Mouse (Mus musculus) lung, embryonic 15.5 days (tissue): ENCODE results near the gene Lingo1. TPM values are rescaled to one million over a fixed set of nuclear protein-coding genes. Genes with fewer than 3 reads are reported as not detected.
A peak's percentile ranks its signal among the peaks of the same experiment; 100 is the strongest.

Experiments
- ATAC-seq: fragments of 200-750 bp; cut with Nextera tagmentation; 2 replicates; pipeline ENCODE4 v1.8.0; 2017; ENCODE audit warnings: moderate number of reproducible peaks, borderline replicate concordance; ENCODE audit not compliant: low FRiP score, low TSS enrichment; ENCODE audit errors: extremely low read depth
- H3K27ac ChIP-seq: fragments of 300-500 bp; sonication (generic); 2 replicates; pipeline ENCODE4 v1.5.1; 2015; ENCODE audit warnings: moderate library complexity, mild to moderate bottlenecking, inconsistent platforms
- H3K27me3 ChIP-seq: fragments of 300-500 bp; sonication (generic); 2 replicates; pipeline ENCODE4 v1.6.1; 2015; ENCODE audit warnings: inconsistent platforms
- H3K36me3 ChIP-seq: fragments of 300-500 bp; sonication (generic); 2 replicates; pipeline ENCODE4 v1.6.1; 2015; ENCODE audit warnings: inconsistent platforms
- H3K4me1 ChIP-seq: fragments of 300-500 bp; sonication (generic); 2 replicates; pipeline ENCODE4 v1.6.1; 2015; ENCODE audit warnings: inconsistent platforms
- H3K4me2 ChIP-seq: fragments of 300-500 bp; sonication (generic); 2 replicates; pipeline ENCODE4 v1.6.1; 2015; ENCODE audit warnings: inconsistent platforms, mild to moderate bottlenecking, moderate library complexity
- H3K4me3 ChIP-seq: fragments of 300-500 bp; sonication (generic); 2 replicates; pipeline ENCODE4 v1.5.1; 2015; ENCODE audit warnings: mild to moderate bottlenecking, inconsistent platforms
- H3K9ac ChIP-seq: fragments of 300-500 bp; sonication (generic); 2 replicates; pipeline ENCODE4 v1.6.1; 2015; ENCODE audit warnings: inconsistent platforms
- H3K9me3 ChIP-seq: fragments of 300-500 bp; sonication (generic); 2 replicates; pipeline ENCODE4 v1.6.1; 2016; ENCODE audit warnings: inconsistent platforms
- WGBS: fragments of 180-500 bp; shearing (Covaris S2); methylation state at CpG from one replicate; pipeline ENCODE4 v1.1.7; 2015; 5-methylcytosine and 5-hydroxymethylcytosine counted together
- polyA plus RNA-seq: library from polyadenylated mRNA; unstranded; fragments of >200 nt; fragmentation: Nextera tagmentation; extraction: Ambion mirVana; gene quantifications from 2 replicates; pipeline ENCODE4 v1.2.1, GENCODE M21; 2015

Gene Lingo1
- polyA plus RNA-seq, 1 experiment from 2014 or later = 4.1 TPM

- ATAC-seq = no peak
- H3K27me3 ChIP-seq = no peaks in the 10 kb centered on the region; the same call in 1 of the 2 replicates
- no peak overlapping the region for H3K4me2 ChIP-seq
- H3K9ac ChIP-seq = no peak overlapping the region
- no peaks in the 10 kb centered on the region for H3K36me3 ChIP-seq
- H3K9me3 ChIP-seq = no peaks in the 10 kb centered on the region
- no peak overlapping the region for H3K4me3 ChIP-seq
- no peaks in the 10 kb centered on the region; the same call in 1 of the 2 replicates for H3K4me1 ChIP-seq
- H3K27ac ChIP-seq = no peak overlapping the region
- WGBS = 72% methylated on average over 3 of the region's 3 CpGs
These were observed 80.2 kb downstream of the Lingo1 start for GRCm38 (mm10) chr9:56716066-56716465.

GRCm38 (mm10) chr9:56714391-56714790 is 81.9 kb downstream of the Lingo1 start:
- whole genome bisulfite sequencing = 38% methylated on average over 1 of the region's 1 CpGs
- ATAC-seq = no peak

DNA sequence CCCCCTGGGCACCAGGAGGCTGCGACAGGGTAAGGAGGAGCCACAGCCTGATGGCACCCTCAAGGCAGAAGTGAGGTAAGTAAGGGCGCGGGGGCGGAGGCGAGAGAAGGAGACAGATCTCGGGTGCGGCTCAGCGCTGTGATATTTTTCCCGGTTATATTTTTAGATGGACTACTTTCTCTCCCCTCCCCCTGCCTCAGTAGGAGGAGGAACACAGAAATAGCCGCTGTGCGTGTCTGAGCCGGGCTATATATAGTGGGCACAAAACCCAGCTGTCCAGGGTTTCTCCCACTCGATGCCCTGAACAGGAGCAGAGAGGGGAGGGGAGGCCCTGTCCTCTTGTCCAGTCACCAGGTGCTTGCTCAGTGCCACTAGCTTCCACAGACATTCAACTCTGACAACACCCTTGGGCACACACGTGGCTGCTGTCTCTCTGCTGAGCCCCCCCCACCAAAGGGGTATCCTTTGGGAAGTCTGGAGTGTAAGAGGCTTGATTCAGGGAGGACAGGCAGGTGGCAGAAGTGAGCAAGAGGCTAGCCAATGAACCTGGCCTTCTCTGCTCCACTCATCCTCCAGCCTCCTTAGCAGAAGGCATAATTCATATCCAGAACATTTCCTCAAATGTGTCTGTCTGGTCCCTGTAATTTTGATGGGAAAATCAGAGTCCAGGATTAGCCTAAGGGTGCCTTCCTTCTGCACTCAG is 83.5 kb downstream of the Lingo1 start:
- Histone ChIP-seq H3K4me2 (no peak overlapping the region), H3K9me3 (no peaks in the 10 kb centered on the region), H3K27ac (no peak overlapping the region), H3K27me3 (no peaks in the 10 kb centered on the region; the same call in 1 of the 2 replicates), H3K9ac (no peak overlapping the region), H3K36me3 (no peaks in the 10 kb centered on the region), H3K4me1 (no peaks in the 10 kb centered on the region; the same call in 1 of the 2 replicates), H3K4me3 (no peak overlapping the region)
- 65% methylated on average over 12 of the region's 14 CpGs for WGBS
- no peak for ATAC-seq

More at GRCm38 (mm10) chr9:56714391-56714790, 81.9 kb downstream of the Lingo1 start:
- H3K4me3 ChIP-seq = no peak overlapping the region
- H3K27ac ChIP-seq = no peak overlapping the region
- H3K4me2 ChIP-seq = no peak overlapping the region
- no peaks in the 10 kb centered on the region; the same call in 1 of the 2 replicates for H3K27me3 ChIP-seq
- H3K4me1 ChIP-seq = no peaks in the 10 kb centered on the region; the same call in 1 of the 2 replicates
- no peak overlapping the region for H3K9ac ChIP-seq
- no peaks in the 10 kb centered on the region for H3K36me3 ChIP-seq
- no peaks in the 10 kb centered on the region for H3K9me3 ChIP-seq

DNA sequence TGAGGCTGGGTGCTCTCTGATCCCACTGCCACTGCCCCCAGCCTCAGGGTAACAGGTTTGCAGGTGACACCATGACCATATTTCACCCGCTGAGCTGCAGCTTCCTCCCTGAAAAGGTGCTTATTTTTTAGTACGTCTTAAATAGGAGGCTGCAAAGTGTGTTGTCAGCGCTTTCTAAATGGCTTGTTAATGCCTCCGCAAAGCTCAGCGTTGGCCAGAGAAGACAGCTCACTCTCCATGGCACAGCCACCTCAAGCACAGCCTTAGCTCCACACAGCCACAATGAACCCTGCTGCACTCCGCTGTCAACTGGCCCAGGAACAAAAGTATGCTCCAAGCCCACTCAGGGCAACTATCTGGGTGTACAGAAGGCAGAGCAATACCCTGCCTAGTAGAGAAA is 85.3 kb downstream of the Lingo1 start:
- no peak overlapping the region for H3K4me3 ChIP-seq
- 75% methylated on average over 6 of the region's 6 CpGs for WGBS
- no peak overlapping the region for H3K4me2 ChIP-seq
- ATAC-seq = no peak
- no peaks in the 10 kb centered on the region for H3K36me3 ChIP-seq
- H3K27ac ChIP-seq = no peak overlapping the region
- H3K27me3 ChIP-seq = no peaks in the 10 kb centered on the region
- H3K9ac ChIP-seq = no peak overlapping the region
- H3K9me3 ChIP-seq = no peaks in the 10 kb centered on the region
- H3K4me1 ChIP-seq = no peaks in the 10 kb centered on the region; the same call in 1 of the 2 replicates

DNA sequence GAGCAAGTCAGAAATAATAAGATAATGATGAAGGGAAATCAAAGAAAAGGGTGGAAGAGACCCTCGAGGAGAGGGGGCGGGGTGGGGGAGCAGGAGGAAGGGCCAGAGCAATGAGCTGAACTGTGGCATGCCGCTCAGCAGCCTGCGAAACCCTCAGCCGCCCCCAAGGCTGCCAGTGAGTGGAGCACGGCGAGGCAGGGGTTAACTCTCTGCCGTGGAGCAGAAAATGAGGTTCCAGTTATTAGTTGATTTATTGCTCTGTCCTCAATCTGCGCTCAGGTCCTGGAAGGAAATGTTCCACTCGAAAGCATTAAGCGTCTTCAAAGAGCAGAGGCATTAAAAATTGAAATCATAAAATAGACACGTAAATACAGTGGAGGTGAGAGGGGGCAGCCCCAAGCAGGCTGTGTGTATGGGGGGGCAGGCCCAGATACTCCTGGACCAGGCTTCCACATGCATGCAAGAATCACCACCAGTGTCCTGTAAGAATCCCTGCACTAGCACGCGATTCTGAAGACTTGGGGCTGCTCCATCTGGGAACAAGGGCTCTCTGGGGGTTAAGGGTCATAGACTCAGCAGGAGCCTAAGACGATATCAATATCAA is 89.7 kb downstream of the Lingo1 start:
- no peaks in the 10 kb centered on the region for H3K27me3 ChIP-seq
- no peaks in the 10 kb centered on the region for H3K9me3 ChIP-seq
- H3K27ac ChIP-seq = no peak overlapping the region
- no peak for ATAC-seq
- no peak overlapping the region for H3K4me2 ChIP-seq
- 35% methylated on average over 15 of the region's 15 CpGs for WGBS
- H3K4me3 ChIP-seq = no peak overlapping the region
- H3K4me1 ChIP-seq = 0 out of 2 replicates have a peak, but pooled peaks cover 1% of the 10 kb centered on the region
- H3K9ac ChIP-seq = no peak overlapping the region
- H3K36me3 ChIP-seq = no peaks in the 10 kb centered on the region

DNA sequence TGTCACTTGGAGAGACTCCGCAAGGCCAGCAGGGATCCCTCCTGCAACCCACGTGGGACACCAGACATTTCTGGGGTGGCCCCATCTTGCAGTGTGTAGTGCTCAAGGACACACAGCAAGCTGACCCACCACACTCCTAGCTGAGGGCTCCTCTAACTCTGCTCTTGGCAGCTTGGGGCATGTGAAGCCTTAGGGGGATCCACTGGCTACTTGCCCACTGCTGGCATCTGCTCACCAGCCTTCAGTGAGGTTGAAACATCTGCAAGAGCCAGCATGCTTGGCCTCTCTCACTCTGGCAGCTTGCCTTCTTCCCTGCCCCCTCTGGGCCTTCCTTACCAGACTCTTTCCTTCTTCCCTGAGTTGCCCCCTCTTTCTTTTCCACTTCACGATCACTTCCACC is 94.9 kb downstream of the Lingo1 start:
- no peak overlapping the region for H3K4me2 ChIP-seq
- no peaks in the 10 kb centered on the region for H3K9me3 ChIP-seq
- no peak for ATAC-seq
- H3K9ac ChIP-seq = no peak overlapping the region
- no peaks in the 10 kb centered on the region for H3K27me3 ChIP-seq
- no peak overlapping the region for H3K4me3 ChIP-seq
- no peak overlapping the region for H3K27ac ChIP-seq
- peaks cover 6% of the 10 kb centered on the region; the same call in 1 of the 2 replicates for H3K4me1 ChIP-seq
- WGBS = 66% methylated on average over 3 of the region's 3 CpGs
- no peaks in the 10 kb centered on the region for H3K36me3 ChIP-seq

- 69% methylated on average over 8 of the region's 8 CpGs for WGBS
- H3K27me3 ChIP-seq = no peaks in the 10 kb centered on the region
These were observed 95.4 kb downstream of the Lingo1 start for GRCm38 (mm10) chr9:56700866-56701265.

DNA sequence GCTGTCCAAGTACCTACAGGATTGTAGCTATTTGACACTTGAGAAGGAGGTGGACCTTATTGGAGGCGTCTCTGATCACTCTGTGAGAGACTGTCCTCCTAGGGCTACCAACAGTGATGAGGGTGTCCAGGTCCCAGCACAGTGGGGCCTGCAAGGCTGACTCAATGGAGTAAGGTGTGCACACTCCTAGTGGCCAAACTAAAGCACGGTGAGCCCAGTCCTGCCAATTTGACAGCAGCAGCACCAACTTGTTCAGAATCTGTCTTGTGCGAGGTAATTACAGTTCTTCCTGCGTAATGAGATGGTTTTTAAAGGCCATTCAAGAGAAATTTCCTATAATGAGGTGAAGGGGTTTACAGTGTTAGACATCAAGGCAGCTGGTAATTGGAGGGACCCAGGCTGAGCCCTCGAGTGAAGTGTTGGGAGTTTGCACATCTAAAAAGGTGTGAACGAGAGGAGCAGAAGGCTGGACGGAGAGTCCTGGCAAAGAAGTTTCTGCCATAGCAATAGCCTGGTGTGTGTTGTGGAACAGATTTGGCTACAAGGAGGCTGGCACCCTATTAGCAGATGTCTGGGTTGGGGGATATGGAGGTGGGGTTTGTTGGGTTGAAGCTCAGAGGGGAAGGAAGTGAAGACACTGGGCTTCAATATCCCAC is 97.4 kb downstream of the Lingo1 start:
- peaks cover 6% of the 10 kb centered on the region; the same call in 1 of the 2 replicates for H3K4me1 ChIP-seq
- H3K27me3 ChIP-seq = no peaks in the 10 kb centered on the region
- H3K27ac ChIP-seq = no peak overlapping the region
- no peak overlapping the region for H3K4me2 ChIP-seq
- H3K9me3 ChIP-seq = no peaks in the 10 kb centered on the region
- no peaks in the 10 kb centered on the region for H3K36me3 ChIP-seq
- 67% methylated on average over 7 of the region's 7 CpGs for WGBS
- ATAC-seq = no peak
- no peak overlapping the region for H3K9ac ChIP-seq
- H3K4me3 ChIP-seq = no peak overlapping the region

More at GRCm38 (mm10) chr9:56700866-56701265, 95.4 kb downstream of the Lingo1 start:
- H3K9ac ChIP-seq = no peak overlapping the region
- no peak overlapping the region for H3K4me3 ChIP-seq
- no peak for ATAC-seq
- no peaks in the 10 kb centered on the region for H3K36me3 ChIP-seq
- H3K4me1 ChIP-seq = peaks cover 6% of the 10 kb centered on the region; the same call in 1 of the 2 replicates
- no peak overlapping the region for H3K27ac ChIP-seq
- H3K4me2 ChIP-seq = no peak overlapping the region
- H3K9me3 ChIP-seq = no peaks in the 10 kb centered on the region

DNA sequence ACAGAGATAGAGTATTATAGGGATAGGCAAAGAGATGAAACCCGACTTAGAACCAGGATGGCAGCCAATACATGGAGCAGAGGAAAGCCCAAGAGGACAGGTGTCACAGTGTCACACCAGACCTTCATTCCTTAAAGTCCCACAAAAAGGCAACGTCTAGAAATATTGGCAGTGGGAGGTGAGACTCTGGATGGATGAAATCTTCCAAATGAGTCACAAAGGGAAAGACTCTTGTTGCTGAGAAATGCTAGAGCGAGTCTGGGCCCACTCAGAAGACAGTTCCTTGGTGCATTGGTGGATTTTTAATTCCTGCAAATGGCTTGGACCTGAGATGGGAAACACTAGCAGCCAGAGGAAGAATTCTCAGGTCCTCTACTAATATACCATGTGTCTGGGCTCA is 102.2 kb downstream of the Lingo1 start:
- peaks cover 4% of the 10 kb centered on the region; the same call in 1 of the 2 replicates for H3K4me1 ChIP-seq
- no peak for ATAC-seq
- WGBS = 71% methylated on average over 3 of the region's 3 CpGs

GRCm38 (mm10) chr9:56691226-56691625 is 105.0 kb downstream of the Lingo1 start:
- no peaks in the 10 kb centered on the region for H3K27me3 ChIP-seq
- peaks cover 19% of the 10 kb centered on the region for H3K4me1 ChIP-seq
- H3K9me3 ChIP-seq = no peaks in the 10 kb centered on the region
- no peak for ATAC-seq
- H3K27ac ChIP-seq = no peak overlapping the region
- H3K4me3 ChIP-seq = no peak overlapping the region
- no peak overlapping the region for H3K9ac ChIP-seq
- 72% methylated on average over 3 of the region's 3 CpGs for WGBS
- H3K4me2 ChIP-seq = no peak overlapping the region
- H3K36me3 ChIP-seq = no peaks in the 10 kb centered on the region

More for the DNA sequence above, 102.2 kb downstream of the Lingo1 start:
- Histone ChIP-seq H3K4me3 (no peak overlapping the region), H3K27ac (no peak overlapping the region), H3K4me2 (no peak overlapping the region), H3K36me3 (no peaks in the 10 kb centered on the region), H3K9ac (no peak overlapping the region), H3K9me3 (no peaks in the 10 kb centered on the region), H3K27me3 (no peaks in the 10 kb centered on the region)

DNA sequence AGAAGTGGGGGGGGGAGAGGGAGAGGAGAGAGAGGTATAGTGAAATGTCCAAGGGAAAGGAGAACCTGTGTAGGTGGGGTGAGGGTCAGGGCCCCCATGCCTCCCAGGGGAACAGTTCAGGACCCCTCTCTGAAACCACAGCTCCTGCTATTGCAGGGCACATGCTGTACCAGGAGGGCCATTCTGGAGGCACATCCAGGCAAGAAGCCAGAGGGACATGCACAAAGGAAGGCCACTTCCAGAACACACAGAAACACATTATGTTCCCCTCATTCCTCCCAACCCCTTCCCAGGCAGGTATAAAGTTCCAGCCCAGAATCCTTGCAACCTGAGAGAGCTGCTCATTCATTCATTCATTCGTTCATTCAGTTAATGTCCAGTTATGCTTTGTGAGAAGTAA is 105.6 kb downstream of the Lingo1 start:
- Histone ChIP-seq H3K4me2 (no peak overlapping the region), H3K27me3 (no peaks in the 10 kb centered on the region), H3K4me3 (no peak overlapping the region), H3K36me3 (no peaks in the 10 kb centered on the region), H3K9me3 (no peaks in the 10 kb centered on the region), H3K4me1 (peaks cover 21% of the 10 kb centered on the region), H3K9ac (no peak overlapping the region), H3K27ac (no peak overlapping the region)
- ATAC-seq = no peak
- 58% methylated on average over 1 of the region's 1 CpGs for WGBS

DNA sequence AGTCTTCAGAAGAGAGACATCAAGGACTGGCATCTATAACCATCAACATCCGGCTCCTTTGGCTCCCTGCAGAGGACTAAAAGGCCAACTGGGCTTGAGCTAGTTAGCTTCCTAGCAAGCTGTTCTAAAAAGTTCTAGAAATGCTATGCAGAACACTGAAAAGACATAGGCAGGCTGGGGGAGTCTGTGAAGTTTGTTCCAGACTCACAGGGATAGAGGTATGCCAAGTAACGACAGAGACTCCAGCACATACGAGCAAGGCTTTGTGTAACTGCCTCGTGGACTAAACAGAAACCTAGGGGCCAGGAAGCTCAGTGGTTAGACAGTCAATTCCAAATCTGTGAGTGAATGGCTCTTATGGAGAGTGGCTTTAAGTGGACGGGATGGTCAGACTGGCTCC is 108.8 kb downstream of the Lingo1 start:
- WGBS = 72% methylated on average over 5 of the region's 5 CpGs
- Histone ChIP-seq H3K36me3 (no peaks in the 10 kb centered on the region), H3K27me3 (no peaks in the 10 kb centered on the region), H3K4me3 (no peak overlapping the region), H3K27ac (peak overlapping the region; percentile 56), H3K9ac (no peak overlapping the region), H3K9me3 (no peaks in the 10 kb centered on the region), H3K4me2 (no peak overlapping the region), H3K4me1 (peaks cover 21% of the 10 kb centered on the region)
- ATAC-seq = no peak
